Comparison of ENCODE assay signal across 12 mouse cellular contexts in genomic region chr16:22434530-22434929, GRCm38 (mm10). TPM values are rescaled to one million over a fixed set of nuclear protein-coding genes. Genes with fewer than 3 reads are reported as not detected.
DNase-seq lines count a peak whose midpoint lies in the region; ATAC-seq lines count a peak whose summit lies in the region.
"Had no signal": no experiment of that assay in that cellular context is flagged by ENCODE, and none has a peak within 500 bp of the region (broad histone marks: within the 10 kb centered on the region; RNA-seq: fewer than 3 reads in every experiment).

No protein-coding gene starts in this region.

- ATAC-seq in forebrain, embryonic 16.5 days = no peak
- ATAC-seq in forebrain, embryonic 14.5 days = no peak
- no peak for ATAC-seq in neural tube, embryonic 12.5 days (ENCODE audit: low FRiP score, low read depth)
- ATAC-seq in lung, embryonic 16.5 days (ENCODE audit: low read depth) = no peak
- no peak for ATAC-seq in granulocyte monocyte progenitor cell, adult 5-6 weeks (replicated peaks; ENCODE audit: poor library complexity, severe bottlenecking)
- ATAC-seq: intestine, embryonic 15.5 days had no signal

- H3K4me2 ChIP-seq in forebrain, embryonic 16.5 days (ENCODE audit: low read length) = peak overlapping the region; percentile 32; the same call in 1 of the 2 replicates
- no peak overlapping the region; the same call in 1 of the 2 replicates for H3K4me2 ChIP-seq in forebrain, embryonic 14.5 days (ENCODE audit: low read length)
- H3K4me2 ChIP-seq in neural tube, embryonic 12.5 days (replicated peaks) = peak overlapping the region; percentile 39
- H3K4me2 ChIP-seq in lung, embryonic 16.5 days (ENCODE audit: low read depth, low read length) = peak overlapping the region; percentile 45
- H3K4me2 ChIP-seq: intestine, embryonic 15.5 days had no signal

- peaks cover 10% of the 10 kb centered on the region for H3K27me3 ChIP-seq in forebrain, embryonic 16.5 days (replicated peaks; ENCODE audit: control insufficient read depth, insufficient read depth, low read length)
- peaks cover 32% of the 10 kb centered on the region for H3K27me3 ChIP-seq in forebrain, embryonic 14.5 days (replicated peaks; ENCODE audit: control insufficient read depth, insufficient read depth, low read length)
- H3K27me3 ChIP-seq in neural tube, embryonic 12.5 days (replicated peaks) = peaks cover 33% of the 10 kb centered on the region
- H3K27me3 ChIP-seq in lung, embryonic 16.5 days (ENCODE audit: control insufficient read depth, insufficient read depth, low read depth, low read length) = no peaks in the 10 kb centered on the region
- H3K27me3 ChIP-seq: intestine, embryonic 15.5 days; megakaryocyte, embryonic 14.5 days had no signal

- no peaks in the 10 kb centered on the region for H3K9me3 ChIP-seq in forebrain, embryonic 16.5 days (ENCODE audit: control insufficient read depth, low read length)
- H3K9me3 ChIP-seq in forebrain, embryonic 14.5 days (replicated peaks; ENCODE audit: control insufficient read depth, low read length) = no peaks in the 10 kb centered on the region
- H3K9me3 ChIP-seq in neural tube, embryonic 12.5 days = no peaks in the 10 kb centered on the region
- no peaks in the 10 kb centered on the region for H3K9me3 ChIP-seq in lung, embryonic 16.5 days (ENCODE audit: control insufficient read depth, low read length)
- H3K9me3 ChIP-seq: intestine, embryonic 15.5 days; megakaryocyte, embryonic 14.5 days had no signal

- H3K27ac ChIP-seq in forebrain, embryonic 16.5 days (ENCODE audit: low read length) = no peak overlapping the region
- no peak overlapping the region for H3K27ac ChIP-seq in forebrain, embryonic 14.5 days (ENCODE audit: low read depth, low read length)
- no peak overlapping the region for H3K27ac ChIP-seq in neural tube, embryonic 12.5 days
- peak overlapping the region; percentile 80 for H3K27ac ChIP-seq in lung, embryonic 16.5 days (ENCODE audit: low read length)
- H3K27ac ChIP-seq: heart, adult 2 months; intestine, embryonic 15.5 days had no signal

- H3K4me3 ChIP-seq in forebrain, embryonic 16.5 days (replicated peaks; ENCODE audit: low read length) = no peak overlapping the region
- H3K4me3 ChIP-seq in forebrain, embryonic 14.5 days (ENCODE audit: low read depth, low read length) = no peak overlapping the region
- H3K4me3 ChIP-seq in neural tube, embryonic 12.5 days = no peak overlapping the region
- peak overlapping the region; percentile 31 for H3K4me3 ChIP-seq in lung, embryonic 16.5 days (ENCODE audit: low read length)
- H3K4me3 ChIP-seq: erythroblast, embryonic 14.5 days; heart, adult 2 months; intestine, embryonic 15.5 days; megakaryocyte, embryonic 14.5 days had no signal

- DNase-seq in forebrain, embryonic 14.5 days (ENCODE audit: low spot score) = no peak
- no peak for DNase-seq in neural tube, embryonic 10.5 days (ENCODE audit: extremely low spot score, low spot score)
- DNase-seq in spleen, adult 18-20 months = no peak
- DNase-seq in left cerebral cortex, adult 11 months (ENCODE audit: low spot score) = no peak
- DNase-seq: heart, adult 2 months had no signal

- no peak overlapping the region; the same call in 1 of the 2 replicates for H3K9ac ChIP-seq in forebrain, embryonic 16.5 days (replicated peaks; ENCODE audit: low read depth, low read length)
- H3K9ac ChIP-seq in forebrain, embryonic 14.5 days (ENCODE audit: low read length) = no peak overlapping the region
- no peak overlapping the region for H3K9ac ChIP-seq in neural tube, embryonic 12.5 days
- peak overlapping the region; percentile 53 for H3K9ac ChIP-seq in lung, embryonic 16.5 days (ENCODE audit: low read length)
- H3K9ac ChIP-seq: intestine, embryonic 15.5 days had no signal

- WGBS in forebrain, embryonic 16.5 days = 44% methylated on average over 5 of the region's 5 CpGs
- WGBS in forebrain, embryonic 14.5 days = 40% methylated on average over 5 of the region's 5 CpGs
- WGBS in neural tube, embryonic 12.5 days = 28% methylated on average over 5 of the region's 5 CpGs
- WGBS in lung, embryonic 16.5 days = 60% methylated on average over 5 of the region's 5 CpGs

- no peaks in the 10 kb centered on the region for H3K36me3 ChIP-seq in forebrain, embryonic 16.5 days (ENCODE audit: control insufficient read depth, insufficient read depth)
- H3K36me3 ChIP-seq in forebrain, embryonic 14.5 days (ENCODE audit: control insufficient read depth, insufficient read depth, low read length) = no peaks in the 10 kb centered on the region
- H3K36me3 ChIP-seq in neural tube, embryonic 12.5 days = no peaks in the 10 kb centered on the region
- no peaks in the 10 kb centered on the region; the same call in 1 of the 2 replicates for H3K36me3 ChIP-seq in lung, embryonic 16.5 days (ENCODE audit: control insufficient read depth, insufficient read depth, low read length)
- H3K36me3 ChIP-seq: intestine, embryonic 15.5 days had no signal

- H3K4me1 ChIP-seq in forebrain, embryonic 16.5 days (replicated peaks; ENCODE audit: control insufficient read depth, insufficient read depth, low read length) = peaks cover 41% of the 10 kb centered on the region
- peaks cover 23% of the 10 kb centered on the region for H3K4me1 ChIP-seq in forebrain, embryonic 14.5 days (ENCODE audit: control insufficient read depth, insufficient read depth, low read length)
- H3K4me1 ChIP-seq in neural tube, embryonic 12.5 days = peaks cover 39% of the 10 kb centered on the region
- H3K4me1 ChIP-seq in lung, embryonic 16.5 days (replicated peaks; ENCODE audit: control insufficient read depth, insufficient read depth, low read length) = peaks cover 20% of the 10 kb centered on the region

RNA-seq across cellular contexts. Expression of gene Etv5, which starts 5.0 kb away (rescaled TPM):
- 25.4 and 35.2 TPM in 2 replicates for polyA plus RNA-seq in forebrain, embryonic 16.5 days (2015; fragmentation: Nextera tagmentation; extraction: Ambion mirVana)
- polyA plus RNA-seq in forebrain, embryonic 14.5 days (2014; fragmentation: Nextera tagmentation; extraction: Ambion mirVana) = 17.8 and 20.7 TPM in 2 replicates
- 17.8 and 23.1 TPM in 2 replicates for polyA plus RNA-seq in neural tube, embryonic 12.5 days (2016; fragmentation: Nextera tagmentation; extraction: Ambion mirVana)
- polyA plus RNA-seq in lung, embryonic 16.5 days (2015; fragmentation: Nextera tagmentation; extraction: Ambion mirVana) = 188 and 201 TPM in 2 replicates
- 2.8 and 5.4 TPM in 2 replicates for total RNA-seq in granulocyte monocyte progenitor cell, adult 5-6 weeks (2014; fragmentation: Nextera tagmentation)
- total RNA-seq in granulocyte monocyte progenitor cell, adult 5-6 weeks (2017) = 1.8 and 2.5 TPM in 2 replicates
